Mouse (Mus musculus) embryonic fibroblast, embryonic 13.5 days (primary cell): ENCODE results near the gene Tspan9.

ENCODE experiments used
- CTCF ChIP-seq: IDR thresholded peaks from 2 replicates; pipeline ENCODE4 v1.5.1; 2011; ENCODE audit warnings: mild to moderate bottlenecking, control low read depth, low read length, moderate library complexity, borderline replicate concordance; ENCODE audit not compliant: insufficient read depth
- POLR2A ChIP-seq: IDR thresholded peaks from 2 replicates; pipeline ENCODE4 v1.6.1; 2011; ENCODE audit warnings: low read depth, mild to moderate bottlenecking, control low read depth, low read length, moderate library complexity

- TF ChIP-seq POLR2A (no peak), CTCF (no peak)
Observed at GRCm38 (mm10) chr6:128095906-128096305, 47.5 kb downstream of the Tspan9 start.
